Mouse (Mus musculus) lung, adult 2 months (tissue): ENCODE measurements around the gene Alk.

Experiments
- CTCF ChIP-seq: fragments of 200-500 bp; IDR thresholded peaks from 2 replicates; pipeline ENCODE4 v1.5.1; 2011; ENCODE audit warnings: mild to moderate bottlenecking, low read length, control low read depth; ENCODE audit not compliant: insufficient read depth
- POLR2A ChIP-seq: fragments of 200-500 bp; IDR thresholded peaks from 2 replicates; pipeline ENCODE4 v1.6.1; 2011; ENCODE audit warnings: low read depth, mild to moderate bottlenecking, control low read depth, low read length, borderline replicate concordance; ENCODE audit errors: extremely low read depth

GRCm38 (mm10) chr17:71964610-71965009, 639.8 kb downstream of the Alk start:
- TF ChIP-seq CTCF (no peak), POLR2A (no peak)
